Mouse (Mus musculus) erythroblast, embryonic 14.5 days (primary cell): Measurements from ENCODE around the gene Tnfrsf4.

ENCODE experiments used
- GATA1 ChIP-seq: IDR thresholded peaks from 2 replicates; pipeline ENCODE4 v1.6.1; 2012; ENCODE audit warnings: low read length, inconsistent platforms, mixed read lengths
- TAL1 ChIP-seq: IDR thresholded peaks from 3 replicates; pipeline ENCODE4 v1.6.1; 2012; ENCODE audit warnings: low read length, inconsistent platforms, mixed read lengths

DNA sequence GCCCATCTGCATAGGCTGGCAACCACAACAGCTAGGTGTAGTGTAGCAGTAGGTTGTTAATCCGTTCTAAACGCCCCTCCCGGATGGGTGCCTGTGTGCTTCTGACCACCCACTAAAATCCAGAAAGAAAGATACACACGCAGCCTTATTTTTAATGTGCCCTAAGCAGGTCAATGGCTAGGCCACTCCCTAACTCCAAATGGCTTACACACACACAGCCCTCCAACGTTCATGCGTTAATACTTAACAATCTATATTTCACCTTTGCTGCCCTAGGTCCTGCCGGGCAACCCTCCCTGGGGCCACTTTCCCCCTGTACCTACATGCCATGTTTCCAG lies 17.6 kb downstream of the Tnfrsf4 start:
- no peak for TF ChIP-seq TAL1
- TF ChIP-seq GATA1: no peak
